Mouse (Mus musculus) hematopoietic multipotent progenitor cell, adult 10-12 weeks (in vitro differentiated cells): ENCODE results near the gene Ppp1r14b. TPM values are rescaled to one million over a fixed set of nuclear protein-coding genes. Genes with fewer than 3 reads are reported as not detected.

Experiments used
- polyA plus RNA-seq: library from polyadenylated mRNA; stranded (reverse); fragments of >175 nt; gene quantifications from 2 replicates; pipeline ENCODE4 v1.2.3, GENCODE M21; 2012; ENCODE audit warnings: low replicate concordance

Ppp1r14b gene
- 184 and 260 TPM in 2 replicates for polyA plus RNA-seq

GRCm38 (mm10) chr19:6974211-6975205 lies at the start of gene Ppp1r14b:
Gene Ppp1r14b, plus strand, starts transcription at chr19:6974968.

GRCm38 (mm10) chr19:6925307-6925573 lies 49.5 kb upstream of the Ppp1r14b start, which contains the start of gene Catsperz:
Gene Catsperz, minus strand, starts transcription at chr19:6925380.

DNA sequence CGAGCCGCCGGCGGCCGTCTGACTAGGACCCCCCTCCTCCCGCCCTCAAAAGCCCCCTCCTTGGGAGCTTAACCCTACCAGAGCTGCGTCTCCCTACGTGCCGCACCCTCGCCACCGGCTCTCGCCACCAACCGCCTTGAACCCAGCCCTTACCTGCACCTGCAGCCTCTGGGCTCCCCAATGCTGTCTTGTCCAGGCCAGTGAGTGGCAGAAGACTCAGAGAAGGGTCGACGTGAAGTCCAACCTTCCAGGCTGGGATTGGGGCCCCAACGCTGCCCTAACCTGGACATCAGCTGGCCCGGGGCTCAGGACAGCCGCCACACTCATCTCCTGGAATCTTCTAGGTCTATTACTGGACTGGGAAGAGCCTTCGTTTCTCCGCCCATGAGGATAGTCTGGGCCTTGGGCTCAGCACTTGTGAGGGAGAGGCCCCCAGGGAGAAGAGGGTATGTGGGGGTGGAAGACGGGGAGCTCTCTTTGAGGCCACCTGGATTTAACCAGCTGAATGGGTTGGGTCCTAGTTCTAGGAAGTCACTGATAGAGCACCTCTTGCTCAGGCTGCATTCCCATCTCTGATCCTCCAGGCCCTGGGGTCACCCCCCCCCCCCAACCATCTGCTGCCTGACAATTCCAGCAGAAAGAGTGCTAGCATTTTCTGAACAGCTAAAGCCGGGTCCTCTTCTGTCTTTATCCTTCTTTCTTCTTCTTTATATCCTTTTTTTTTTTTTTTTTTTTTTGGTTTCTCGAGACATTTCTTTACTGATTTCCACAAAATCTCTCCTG lies 40.4 kb upstream of the Ppp1r14b start, which contains the start of gene Kcnk4:
Gene Kcnk4, minus strand, starts transcription at position 321 of the 783 bp plus-strand sequence.

GRCm38 (mm10) chr19:6941372-6942248 lies 33.2 kb upstream of the Ppp1r14b start, which contains the start of gene Bad:
Gene Bad, plus strand, starts transcription at chr19:6941861.

DNA sequence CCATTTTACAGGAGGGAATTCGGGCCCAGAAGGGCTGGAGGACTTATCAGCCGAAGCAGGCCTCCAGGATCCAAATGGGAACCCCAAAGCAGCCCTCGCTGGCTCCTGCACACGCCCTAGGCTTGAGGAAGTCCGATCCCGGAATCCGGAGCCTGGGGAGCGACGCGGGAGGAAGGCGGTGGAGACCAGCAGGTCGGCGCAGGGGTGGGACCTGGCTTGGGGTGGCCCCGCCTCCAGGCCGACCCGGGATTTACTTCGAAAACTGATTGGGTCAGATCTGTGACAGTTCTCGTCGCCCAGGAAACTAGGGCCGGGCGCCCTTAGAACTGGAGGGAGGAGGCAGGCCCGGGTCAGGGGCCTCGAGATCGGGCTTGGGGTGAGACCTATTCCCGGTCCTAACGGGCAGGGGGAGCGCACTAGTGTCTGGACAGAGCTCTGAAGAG lies 32.5 kb upstream of the Ppp1r14b start, which contains the start of gene Gpr137:
Gene Gpr137, minus strand, starts transcription at position 232 of the 443 bp plus-strand sequence.

GRCm38 (mm10) chr19:6975537-6976521 lies 1.1 kb downstream of the Ppp1r14b start, which contains the start of gene Plcb3:
Gene Plcb3, minus strand, starts transcription at chr19:6976470.

GRCm38 (mm10) chr19:6980381-6981093 lies 5.8 kb downstream of the Ppp1r14b start, which contains the start of gene Fkbp2:
Gene Fkbp2, minus strand, starts transcription at chr19:6980501.

DNA sequence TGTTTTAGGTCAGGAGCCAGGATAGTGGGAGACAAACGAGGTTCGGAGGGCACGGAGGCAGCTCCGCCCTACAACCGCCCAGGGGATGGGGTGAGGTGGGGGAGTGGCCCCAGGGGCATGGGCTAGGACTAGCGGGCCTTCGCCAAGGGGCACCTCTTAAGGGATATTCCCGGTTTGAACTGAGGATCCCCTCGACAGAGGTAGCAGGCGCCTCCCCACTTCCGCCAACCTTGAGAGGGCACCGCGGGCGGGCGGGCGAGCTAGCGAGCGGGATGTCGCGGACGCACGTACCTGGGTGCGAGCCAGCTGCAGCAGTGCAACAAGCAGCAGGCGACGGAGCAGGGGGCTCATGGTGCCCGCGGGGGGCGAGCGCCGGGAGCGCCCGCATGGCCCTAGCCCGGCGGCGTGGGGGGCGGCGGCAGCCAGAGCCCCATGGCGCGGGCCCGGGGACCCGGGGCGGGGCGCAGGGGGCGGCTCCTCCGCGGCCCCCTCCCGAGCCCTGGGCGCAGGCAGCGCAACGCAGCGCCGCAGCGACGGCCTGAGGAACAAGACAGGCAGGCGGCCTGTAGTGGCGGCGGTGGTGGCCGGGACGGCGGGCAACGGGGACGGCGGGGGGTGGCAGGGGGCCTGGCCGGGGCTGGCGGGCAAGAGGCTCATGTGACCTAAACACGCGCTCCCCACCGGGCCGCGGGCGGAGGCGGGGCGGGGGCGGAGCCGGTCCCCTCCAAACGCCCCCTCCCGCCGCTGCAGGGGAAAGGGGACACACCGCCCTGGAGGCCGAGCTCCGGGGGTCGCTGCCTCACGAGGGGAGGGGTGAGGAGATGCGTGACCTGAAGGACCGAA lies 12.5 kb downstream of the Ppp1r14b start, which contains the start of gene Vegfb:
Gene Vegfb, minus strand, starts transcription at position 591 of the 843 bp plus-strand sequence.

GRCm38 (mm10) chr19:6992011-6992858 lies 17.5 kb downstream of the Ppp1r14b start, which contains the start of gene Dnajc4:
Gene Dnajc4, minus strand, starts transcription at chr19:6992572.

DNA sequence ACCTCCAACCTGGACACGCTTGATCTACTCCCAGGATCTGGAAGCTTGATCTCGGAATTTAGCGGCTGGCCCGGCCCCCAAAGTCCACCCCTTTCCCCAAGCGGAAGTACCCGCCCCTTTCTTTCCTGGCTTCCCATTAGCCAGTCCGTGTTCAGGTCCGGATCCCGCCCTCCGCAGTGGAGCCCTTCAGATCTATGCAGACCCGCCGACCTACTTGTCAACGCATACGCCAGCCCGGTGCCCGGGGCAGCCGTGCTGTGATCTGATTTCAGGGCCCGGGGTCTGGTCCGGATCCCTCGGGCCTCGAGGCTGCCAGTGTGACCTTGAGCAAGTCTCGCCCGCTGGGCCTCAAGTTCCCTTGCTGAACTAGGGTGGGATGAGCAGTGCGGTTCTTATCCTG lies 21.2 kb downstream of the Ppp1r14b start, which contains the start of the genes Nudt22 and Trpt1:
Gene Nudt22, minus strand, starts transcription at position 112 of the 400 bp plus-strand sequence.
Gene Trpt1, plus strand, starts transcription at position 126 of the 400 bp plus-strand sequence.

GRCm38 (mm10) chr19:7019191-7019590 lies 44.4 kb downstream of the Ppp1r14b start, which contains the start of gene Fermt3:
Gene Fermt3, minus strand, starts transcription at chr19:7019469.

Other genes starting within 250 kb of the Ppp1r14b start
- gene Rps6ka4, start 134.3 kb upstream of the Ppp1r14b start, polyA plus RNA-seq: 45.5 and 86.2 TPM in 2 replicates
- 58.3 and 173 TPM in 2 replicates for gene Ccdc88b, start 116.8 kb upstream of the Ppp1r14b start, polyA plus RNA-seq
- gene Trmt112, start 65.3 kb upstream of the Ppp1r14b start, polyA plus RNA-seq: 109 and 179 TPM in 2 replicates
- gene Prdx5, start 64.9 kb upstream of the Ppp1r14b start, polyA plus RNA-seq: 235 and 243 TPM in 2 replicates
- gene Esrra, start 53.2 kb upstream of the Ppp1r14b start, polyA plus RNA-seq: 85.7 and 188 TPM in 2 replicates
- gene Catsperz, start 49.6 kb upstream of the Ppp1r14b start, polyA plus RNA-seq: 0.13 TPM in 1 of 2 replicates, not detected in the other
- not detected in 2 replicates for gene Kcnk4, start 40.5 kb upstream of the Ppp1r14b start, polyA plus RNA-seq
- gene Bad, start 33.1 kb upstream of the Ppp1r14b start, polyA plus RNA-seq: 51.8 and 69.7 TPM in 2 replicates
- 64.1 and 122 TPM in 2 replicates for gene Gpr137, start 32.5 kb upstream of the Ppp1r14b start, polyA plus RNA-seq
- 19.1 and 35.7 TPM in 2 replicates for gene Plcb3, start 1.5 kb downstream of the Ppp1r14b start, polyA plus RNA-seq
- 149 and 301 TPM in 2 replicates for gene Fkbp2, start 5.5 kb downstream of the Ppp1r14b start, polyA plus RNA-seq
- gene Vegfb, start 12.7 kb downstream of the Ppp1r14b start, polyA plus RNA-seq: 55.0 and 101 TPM in 2 replicates
- gene Dnajc4, start 17.6 kb downstream of the Ppp1r14b start, polyA plus RNA-seq: 38.4 and 52.0 TPM in 2 replicates
- 15.5 and 16.2 TPM in 2 replicates for gene Nudt22, start 21.1 kb downstream of the Ppp1r14b start, polyA plus RNA-seq
- gene Trpt1, start 21.2 kb downstream of the Ppp1r14b start, polyA plus RNA-seq: 3.4 and 3.5 TPM in 2 replicates
- gene Fermt3, start 44.5 kb downstream of the Ppp1r14b start, polyA plus RNA-seq: 376 and 794 TPM in 2 replicates
- gene Stip1, start 65.0 kb downstream of the Ppp1r14b start, polyA plus RNA-seq: 21.6 and 62.7 TPM in 2 replicates
- gene Macrod1, start 81.8 kb downstream of the Ppp1r14b start, polyA plus RNA-seq: 16.2 and 22.9 TPM in 2 replicates
- 0.04 TPM in 1 of 2 replicates, not detected in the other for gene Flrt1, start 130.8 kb downstream of the Ppp1r14b start, polyA plus RNA-seq
- 110 and 111 TPM in 2 replicates for gene Otub1, start 231.3 kb downstream of the Ppp1r14b start, polyA plus RNA-seq
- gene Cox8a, start 242.6 kb downstream of the Ppp1r14b start, polyA plus RNA-seq: 209 and 282 TPM in 2 replicates